Mouse (Mus musculus) midbrain, embryonic 16.5 days (tissue): ENCODE measurements around the gene Nme9. TPM values are rescaled to one million over a fixed set of nuclear protein-coding genes. Genes with fewer than 3 reads are reported as not detected.

ENCODE experiments used
- ATAC-seq: fragments of 200-750 bp; cut with Nextera tagmentation; 2 replicates; pipeline ENCODE4 v1.8.0; 2017; ENCODE audit warnings: moderate TSS enrichment
- H3K27ac ChIP-seq: fragments of 300-500 bp; sonication (generic); 2 replicates; pipeline ENCODE4 v1.5.1; 2014; ENCODE audit warnings: mild to moderate bottlenecking, low read length, mixed read lengths
- H3K27me3 ChIP-seq: fragments of 300-500 bp; sonication (generic); 2 replicates; pipeline ENCODE4 v1.6.1; 2014; ENCODE audit warnings: low read depth, low read length, mixed read lengths; ENCODE audit not compliant: control insufficient read depth, insufficient read depth
- H3K36me3 ChIP-seq: fragments of 300-500 bp; sonication (generic); 2 replicates; pipeline ENCODE4 v1.6.1; 2014; ENCODE audit warnings: mild to moderate bottlenecking, low read length, moderate library complexity, mixed read lengths; ENCODE audit not compliant: control insufficient read depth, insufficient read depth
- H3K4me1 ChIP-seq: fragments of 300-500 bp; sonication (generic); 2 replicates; pipeline ENCODE4 v1.6.1; 2014; ENCODE audit warnings: mild to moderate bottlenecking, low read length, mixed read lengths; ENCODE audit not compliant: control insufficient read depth, insufficient read depth
- H3K4me2 ChIP-seq: fragments of 300-500 bp; sonication (generic); 2 replicates; pipeline ENCODE4 v1.6.1; 2014; ENCODE audit warnings: mild to moderate bottlenecking, low read length, mixed read lengths
- H3K4me3 ChIP-seq: fragments of 300-500 bp; sonication (generic); 2 replicates; pipeline ENCODE4 v1.5.1; 2014; ENCODE audit warnings: low read depth, mild to moderate bottlenecking, low read length, moderate library complexity, mixed read lengths
- H3K9ac ChIP-seq: fragments of 300-500 bp; sonication (generic); 2 replicates; pipeline ENCODE4 v1.6.1; 2014; ENCODE audit warnings: low read depth, low read length, mixed read lengths
- H3K9me3 ChIP-seq: fragments of 300-500 bp; sonication (generic); replicated peaks from 2 replicates; pipeline ENCODE4 v1.6.1; 2014; ENCODE audit warnings: mild to moderate bottlenecking, low read length, mixed read lengths; ENCODE audit not compliant: control insufficient read depth, poor library complexity, severe bottlenecking
- WGBS: fragments of 180-500 bp; shearing (Covaris S2); extraction: QIAGEN DNeasy Blood & Tissue Kit; methylation state at CpG from one replicate; pipeline ENCODE4 v1.1.7; 2014; 5-methylcytosine and 5-hydroxymethylcytosine counted together
- polyA plus RNA-seq: library from polyadenylated mRNA; unstranded; fragments of >200 nt; fragmentation: Nextera tagmentation; extraction: Ambion mirVana; gene quantifications from 2 replicates; pipeline ENCODE4 v1.2.1, GENCODE M21; 2015

Nme9 gene
- polyA plus RNA-seq, 1 experiment from 2014 or later: 1.3 TPM

DNA sequence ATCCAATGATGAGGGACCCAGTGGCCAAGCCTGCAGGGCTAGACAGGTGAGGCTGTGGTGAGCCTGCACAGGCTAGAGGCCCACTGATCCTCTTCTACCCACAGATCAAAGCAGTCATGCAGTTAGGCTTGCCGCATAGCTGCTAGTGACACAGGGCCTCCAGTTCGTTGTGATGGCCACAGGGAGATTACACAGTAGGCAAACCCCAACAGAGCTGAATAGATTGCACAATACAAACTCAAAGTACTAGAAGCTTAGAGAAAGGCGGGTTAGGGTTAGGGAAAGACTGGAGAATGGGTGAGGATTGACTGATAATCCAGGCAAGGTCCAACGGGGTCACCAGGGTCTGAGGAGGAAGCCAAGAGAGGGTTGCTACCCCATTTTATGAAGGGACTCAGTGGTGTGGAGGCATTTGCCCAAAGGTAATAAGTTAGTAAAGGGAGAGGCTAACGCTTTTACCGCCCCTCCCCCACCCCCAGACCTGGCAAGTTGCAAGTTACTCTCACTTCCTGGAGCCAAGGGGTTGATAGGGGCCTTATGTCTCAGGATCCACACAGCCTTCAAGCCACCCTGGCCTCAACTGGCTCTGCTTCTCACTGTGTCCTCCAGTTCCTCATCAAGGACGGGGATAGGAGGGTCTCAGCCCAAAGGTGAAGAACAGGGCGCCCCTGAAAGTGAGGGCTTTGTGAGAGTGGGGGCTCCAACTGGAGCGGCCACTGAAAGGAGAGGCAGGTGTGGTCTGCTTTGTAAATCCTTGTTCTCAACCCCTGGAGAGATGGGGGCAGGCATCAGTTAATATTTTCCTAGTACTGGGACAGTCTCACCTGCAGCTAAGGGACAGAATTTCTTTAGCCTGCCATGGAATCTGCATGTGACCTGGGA is 27.3 kb upstream of the Nme9 start:
- no peak for ATAC-seq
- Histone ChIP-seq H3K27ac (no peak overlapping the region), H3K36me3 (no peaks in the 10 kb centered on the region), H3K9ac (no peak overlapping the region), H3K4me3 (no peak overlapping the region), H3K4me1 (0 out of 2 replicates have a peak, but pooled peaks cover 3% of the 10 kb centered on the region), H3K9me3 (no peaks in the 10 kb centered on the region), H3K4me2 (no peak overlapping the region), H3K27me3 (no peaks in the 10 kb centered on the region)
- 62% methylated on average over 9 of the region's 9 CpGs for WGBS

DNA sequence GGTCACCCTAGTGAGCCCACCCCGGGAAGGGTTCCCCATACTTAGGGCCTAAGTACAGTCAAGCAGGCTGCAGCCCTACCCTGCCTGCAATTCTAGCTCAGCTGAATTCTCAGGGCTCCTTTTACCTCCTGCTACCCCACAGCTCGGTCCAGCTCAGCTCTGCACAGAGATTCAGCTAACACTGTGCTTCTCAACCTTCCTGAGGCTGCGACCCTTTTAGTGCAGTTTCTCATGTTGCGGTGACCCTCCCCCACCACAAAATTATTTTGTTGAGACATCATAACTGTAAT is 26.8 kb upstream of the Nme9 start:
- H3K9me3 ChIP-seq: no peaks in the 10 kb centered on the region
- no peak overlapping the region for H3K9ac ChIP-seq
- no peak overlapping the region for H3K4me3 ChIP-seq
- H3K4me2 ChIP-seq: no peak overlapping the region
- no peaks in the 10 kb centered on the region for H3K36me3 ChIP-seq
- no peak overlapping the region for H3K27ac ChIP-seq
- H3K27me3 ChIP-seq: no peaks in the 10 kb centered on the region
- 74% methylated on average over 4 of the region's 4 CpGs for WGBS
- H3K4me1 ChIP-seq: 0 out of 2 replicates have a peak, but pooled peaks cover 3% of the 10 kb centered on the region
- no peak for ATAC-seq

DNA sequence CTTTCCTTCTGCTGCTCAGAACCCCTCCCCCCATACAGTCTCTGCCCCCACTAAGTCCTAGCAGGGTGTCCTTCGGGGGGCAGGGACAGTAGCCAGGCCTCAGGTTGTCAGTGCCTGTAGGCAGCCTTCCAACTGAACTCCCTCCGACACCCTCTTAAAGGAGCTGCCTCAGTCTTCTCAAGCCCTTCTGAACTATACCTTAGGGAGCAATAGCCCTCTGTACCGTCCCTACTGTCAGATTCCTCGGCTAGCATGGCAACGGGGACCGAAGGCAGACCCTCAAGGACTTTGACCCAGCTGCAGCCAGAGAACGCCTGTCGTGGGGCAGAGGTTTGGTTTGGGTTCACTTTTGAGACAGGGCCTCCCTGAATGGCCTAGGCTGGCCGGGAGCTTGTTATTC is 26.0 kb upstream of the Nme9 start:
- Histone ChIP-seq H3K9me3 (no peaks in the 10 kb centered on the region), H3K27ac (no peak overlapping the region), H3K36me3 (no peaks in the 10 kb centered on the region), H3K4me2 (no peak overlapping the region), H3K4me1 (peaks cover 3% of the 10 kb centered on the region; the same call in 1 of the 2 replicates), H3K4me3 (no peak overlapping the region), H3K27me3 (no peaks in the 10 kb centered on the region), H3K9ac (no peak overlapping the region)
- ATAC-seq: no peak
- WGBS: 76% methylated on average over 9 of the region's 9 CpGs

DNA sequence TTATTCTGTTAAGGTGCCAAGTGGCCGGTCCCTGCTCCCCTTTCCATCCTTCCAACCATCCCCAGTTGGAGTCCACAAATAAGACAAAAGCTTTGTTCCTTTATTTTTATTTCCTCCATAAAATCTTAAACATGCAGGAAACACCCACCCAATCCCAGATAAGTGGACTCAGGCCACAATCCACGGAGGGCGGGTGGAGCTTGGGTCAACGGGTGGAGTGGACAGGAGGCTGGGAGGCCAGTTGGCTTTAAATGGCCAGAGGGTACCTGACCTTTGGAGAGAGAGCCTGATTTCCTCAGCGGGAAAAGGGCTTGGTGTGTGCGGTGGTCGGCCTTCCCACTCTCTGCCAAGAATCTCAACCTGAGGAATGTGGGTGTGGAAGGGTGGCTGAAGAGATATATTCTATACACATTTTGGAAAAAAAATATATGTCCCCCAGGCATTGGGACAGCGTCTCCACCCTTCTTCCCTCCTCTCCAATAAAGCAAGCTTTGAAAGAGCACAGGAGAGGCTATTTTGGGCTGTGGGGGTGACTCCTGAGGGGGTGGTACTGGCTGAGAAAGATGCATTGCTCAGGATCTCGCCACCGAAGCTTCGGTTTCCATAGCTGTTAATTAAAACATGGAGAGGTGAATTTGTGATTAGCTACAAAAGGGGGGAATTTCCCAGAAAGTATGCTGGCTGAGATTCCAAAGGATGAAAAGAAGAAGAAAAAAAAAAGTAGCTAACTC is 22.5 kb upstream of the Nme9 start:
- Histone ChIP-seq H3K9ac (no peak overlapping the region), H3K9me3 (no peaks in the 10 kb centered on the region), H3K36me3 (no peaks in the 10 kb centered on the region), H3K27ac (no peak overlapping the region), H3K4me2 (no peak overlapping the region), H3K4me3 (no peak overlapping the region), H3K27me3 (no peaks in the 10 kb centered on the region), H3K4me1 (peaks cover 15% of the 10 kb centered on the region)
- ATAC-seq: no peak
- WGBS: 71% methylated on average over 11 of the region's 11 CpGs

DNA sequence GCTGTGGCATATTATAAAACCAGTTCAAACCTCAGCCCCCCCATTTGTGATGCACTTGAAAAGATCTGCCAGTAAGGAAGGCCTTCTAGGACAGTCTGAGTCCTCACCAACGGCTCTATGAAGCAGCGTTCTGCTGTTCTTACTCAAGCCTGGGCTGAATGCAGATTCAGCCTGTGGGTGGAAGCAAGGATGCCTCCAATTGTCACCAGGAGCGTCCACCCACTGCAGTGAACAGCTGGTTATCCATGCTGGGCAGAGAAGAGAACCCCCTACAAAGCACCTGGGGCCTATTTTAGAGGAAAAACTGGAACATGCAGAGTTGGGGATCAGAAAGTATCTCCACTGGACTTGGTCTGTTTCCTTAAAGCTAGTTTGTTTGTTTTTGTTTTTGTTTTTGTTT is 21.4 kb upstream of the Nme9 start:
- Histone ChIP-seq H3K9ac (no peak overlapping the region), H3K27me3 (no peaks in the 10 kb centered on the region), H3K27ac (no peak overlapping the region), H3K36me3 (no peaks in the 10 kb centered on the region), H3K4me1 (peaks cover 26% of the 10 kb centered on the region), H3K4me2 (no peak overlapping the region), H3K9me3 (no peaks in the 10 kb centered on the region), H3K4me3 (no peak overlapping the region)
- ATAC-seq: no peak
- 77% methylated on average over 3 of the region's 3 CpGs for WGBS

DNA sequence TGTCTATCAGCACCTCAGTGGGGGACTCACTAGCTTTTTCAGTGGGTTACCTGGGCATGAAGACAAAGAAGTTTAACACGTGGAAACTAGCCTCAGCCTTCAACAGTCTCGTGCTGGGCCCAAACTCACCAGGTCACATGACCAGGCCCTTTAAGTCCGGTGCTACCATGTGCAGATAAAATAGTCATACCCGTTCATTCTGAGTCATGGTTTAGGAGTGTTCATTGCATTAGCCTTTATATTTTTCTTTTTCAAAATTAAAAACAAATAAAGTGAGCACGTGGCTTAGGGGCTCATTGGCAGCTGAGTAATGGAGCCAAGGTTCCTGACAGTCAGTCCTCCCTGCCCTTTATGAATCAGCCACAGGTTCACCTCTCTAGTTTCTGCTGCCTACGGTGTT is 20.5 kb upstream of the Nme9 start:
- H3K27me3 ChIP-seq: no peaks in the 10 kb centered on the region
- ATAC-seq: no peak
- peaks cover 25% of the 10 kb centered on the region for H3K4me1 ChIP-seq

DNA sequence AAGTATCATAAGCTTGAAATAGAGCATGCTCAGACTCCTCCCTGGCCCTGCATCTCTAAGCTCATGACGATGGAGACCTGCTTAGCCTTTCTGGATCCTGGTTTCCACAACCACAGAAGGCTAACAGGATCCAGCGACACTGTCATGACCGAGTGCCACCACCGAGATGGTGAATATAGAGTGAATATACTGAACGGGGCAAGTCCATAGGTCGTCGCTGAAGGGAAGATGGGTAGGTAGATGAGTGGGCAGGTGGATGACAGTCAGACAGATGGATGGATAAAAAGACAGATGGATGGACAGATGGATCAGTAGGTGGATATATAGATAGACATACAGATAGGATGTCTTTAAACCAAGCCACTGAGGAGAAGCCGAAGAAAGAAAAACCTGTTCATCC is 19.9 kb upstream of the Nme9 start:
- Histone ChIP-seq H3K36me3 (no peaks in the 10 kb centered on the region), H3K9ac (no peak overlapping the region), H3K27ac (no peak overlapping the region), H3K4me2 (no peak overlapping the region), H3K4me1 (peaks cover 25% of the 10 kb centered on the region), H3K9me3 (no peaks in the 10 kb centered on the region), H3K4me3 (no peak overlapping the region), H3K27me3 (no peaks in the 10 kb centered on the region)
- 90% methylated on average over 8 of the region's 8 CpGs for WGBS
- no peak for ATAC-seq

More for the DNA sequence above, 20.5 kb upstream of the Nme9 start:
- Histone ChIP-seq H3K9ac (no peak overlapping the region), H3K9me3 (no peaks in the 10 kb centered on the region), H3K27ac (no peak overlapping the region), H3K4me3 (no peak overlapping the region), H3K36me3 (no peaks in the 10 kb centered on the region), H3K4me2 (no peak overlapping the region)
- 83% methylated on average over 6 of the region's 6 CpGs for WGBS

DNA sequence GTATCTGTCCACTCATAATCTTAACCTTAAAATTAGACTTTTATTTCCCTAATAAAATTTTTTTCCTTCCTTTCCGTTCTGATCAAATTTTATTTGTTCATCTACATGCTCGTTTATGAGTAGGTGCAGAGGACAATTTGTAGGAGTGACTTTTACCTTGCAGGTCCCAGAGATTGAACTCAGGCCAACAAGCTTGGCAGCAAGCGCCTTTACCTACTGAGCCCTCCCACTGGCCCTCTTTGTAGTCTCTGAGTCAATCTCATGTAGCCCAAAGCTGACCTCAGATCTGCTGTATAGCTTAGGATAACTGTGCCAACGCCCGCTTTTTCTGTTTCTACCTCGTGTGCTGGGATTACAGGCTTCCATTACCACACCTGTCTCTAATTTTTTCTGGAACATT is 19.3 kb upstream of the Nme9 start:
- no peaks in the 10 kb centered on the region for H3K9me3 ChIP-seq
- no peak overlapping the region for H3K4me3 ChIP-seq
- no peak overlapping the region for H3K4me2 ChIP-seq
- H3K27me3 ChIP-seq: no peaks in the 10 kb centered on the region
- no peak overlapping the region for H3K9ac ChIP-seq
- H3K4me1 ChIP-seq: peaks cover 25% of the 10 kb centered on the region
- no peak for ATAC-seq
- 77% methylated on average over 6 of the region's 6 CpGs for WGBS
- H3K27ac ChIP-seq: no peak overlapping the region
- no peaks in the 10 kb centered on the region for H3K36me3 ChIP-seq

DNA sequence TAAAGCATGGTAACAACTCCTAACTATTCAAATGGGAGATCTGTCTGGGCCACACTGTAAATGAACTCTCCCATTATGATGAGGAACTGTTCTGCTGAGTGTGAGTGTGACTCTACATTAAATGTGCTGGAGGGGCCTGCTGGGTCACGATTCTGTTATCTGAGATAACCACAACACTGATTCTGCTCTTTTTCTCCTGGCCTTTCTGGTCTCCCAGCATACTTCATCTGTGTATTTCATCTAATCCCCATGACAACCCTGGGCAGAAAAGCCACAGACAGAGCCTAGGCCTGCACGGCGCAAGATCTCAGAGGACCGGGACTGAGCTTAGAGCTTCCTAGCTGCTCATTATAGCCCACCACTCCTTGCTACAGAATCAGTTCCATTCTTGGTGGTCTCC is 18.8 kb upstream of the Nme9 start:
- Histone ChIP-seq H3K27ac (no peak overlapping the region), H3K9ac (no peak overlapping the region), H3K36me3 (no peaks in the 10 kb centered on the region), H3K4me3 (no peak overlapping the region), H3K27me3 (no peaks in the 10 kb centered on the region), H3K4me1 (peaks cover 30% of the 10 kb centered on the region), H3K4me2 (no peak overlapping the region), H3K9me3 (no peaks in the 10 kb centered on the region)
- no peak for ATAC-seq
- 57% methylated on average over 4 of the region's 4 CpGs for WGBS
